Mouse (Mus musculus) forebrain, embryonic 12.5 days (tissue): ENCODE results near the gene Sc5d. TPM values are rescaled to one million over a fixed set of nuclear protein-coding genes. Genes with fewer than 3 reads are reported as not detected.

Experiments
- ATAC-seq: fragments of 200-750 bp; cut with Nextera tagmentation; 2 replicates; pipeline ENCODE4 v1.8.0; 2017; ENCODE audit warnings: moderate TSS enrichment; ENCODE audit not compliant: low FRiP score
- H3K27ac ChIP-seq: fragments of 300-500 bp; sonication (generic); 2 replicates; pipeline ENCODE4 v1.5.1; 2016; ENCODE audit warnings: mild to moderate bottlenecking
- H3K27me3 ChIP-seq: fragments of 300-500 bp; sonication (generic); 2 replicates; pipeline ENCODE4 v1.6.1; 2016; ENCODE audit warnings: mild to moderate bottlenecking
- H3K36me3 ChIP-seq: fragments of 300-500 bp; sonication (generic); replicated peaks from 2 replicates; pipeline ENCODE4 v1.6.1; 2016; ENCODE audit warnings: mild to moderate bottlenecking
- H3K4me1 ChIP-seq: fragments of 300-500 bp; sonication (generic); 2 replicates; pipeline ENCODE4 v1.6.1; 2016
- H3K4me2 ChIP-seq: fragments of 300-500 bp; sonication (generic); 2 replicates; pipeline ENCODE4 v1.6.1; 2016; ENCODE audit warnings: mild to moderate bottlenecking, moderate library complexity
- H3K4me3 ChIP-seq: fragments of 300-500 bp; sonication (generic); replicated peaks from 2 replicates; pipeline ENCODE4 v1.5.1; 2016; ENCODE audit warnings: mild to moderate bottlenecking
- H3K9ac ChIP-seq: fragments of 300-500 bp; sonication (generic); 2 replicates; pipeline ENCODE4 v1.6.1; 2016; ENCODE audit warnings: mild to moderate bottlenecking
- H3K9me3 ChIP-seq: fragments of 300-500 bp; sonication (generic); 2 replicates; pipeline ENCODE4 v1.6.1; 2016
- WGBS: fragments of 180-500 bp; shearing (Covaris S2); methylation state at CpG from one replicate; pipeline ENCODE4 v1.1.7; 2016; 5-methylcytosine and 5-hydroxymethylcytosine counted together
- polyA plus RNA-seq: library from polyadenylated mRNA; unstranded; fragments of >200 nt; fragmentation: Nextera tagmentation; extraction: Ambion mirVana; gene quantifications from 2 replicates; pipeline ENCODE4 v1.2.1, GENCODE M21; 2016

Gene Sc5d
- polyA plus RNA-seq, result 64.8 and 65.9 TPM in 2 replicates

DNA sequence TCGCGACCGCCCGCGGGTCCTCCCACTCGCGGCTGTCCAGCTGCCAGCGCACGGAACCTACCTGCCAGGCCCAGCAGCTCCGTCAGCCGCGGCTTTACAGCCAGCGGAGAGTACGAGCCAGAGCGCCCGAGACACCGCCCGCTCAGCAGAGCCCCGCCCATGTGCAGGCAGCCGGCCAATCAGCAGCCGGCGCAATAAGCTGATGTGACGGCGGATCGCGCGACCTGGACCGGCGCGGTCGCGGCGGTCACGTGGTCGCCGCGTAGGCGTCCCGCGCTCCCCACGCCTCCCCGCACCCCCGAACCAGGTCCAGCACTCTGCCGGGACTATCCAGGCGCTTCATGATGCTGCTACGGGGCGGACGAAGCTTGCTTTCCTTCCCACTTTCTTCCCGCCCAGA, at the start of gene Sc5d:
Gene Sc5d (minus strand): TSS at position 112 of the 400 bp plus-strand sequence.
- Histone ChIP-seq H3K9ac (peak within 1 kb of the TSS; percentile 92), H3K4me1 (peaks cover 30% of the 10 kb centered on the region), H3K36me3 (peaks cover 12% of the 10 kb centered on the region), H3K4me2 (peak within 1 kb of the TSS; percentile 74), H3K27ac (peak within 1 kb of the TSS; percentile 88), H3K27me3 (no peaks in the 10 kb centered on the region), H3K4me3 (peak within 1 kb of the TSS; percentile 84), H3K9me3 (no peaks in the 10 kb centered on the region)
- ATAC-seq, result peak; percentile 100
- WGBS, result under 1% methylated on average over 48 of the region's 49 CpGs

DNA sequence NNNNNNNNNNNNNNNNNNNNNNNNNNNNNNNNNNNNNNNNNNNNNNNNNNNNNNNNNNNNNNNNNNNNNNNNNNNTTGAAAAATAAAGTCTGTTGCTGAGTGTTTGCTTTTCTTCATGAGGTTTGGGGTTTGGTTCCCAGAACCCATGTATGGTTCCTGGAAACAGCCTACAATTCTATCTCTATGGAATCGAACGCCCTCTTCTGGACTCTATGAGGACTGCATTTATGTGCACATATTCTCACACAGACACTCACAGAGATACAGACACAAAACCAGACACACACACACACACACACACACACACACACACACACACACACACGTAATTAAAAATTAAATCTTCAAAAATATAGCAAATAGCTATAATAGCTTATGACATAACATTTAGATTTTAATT, 47.3 kb upstream of the Sc5d start:
- Histone ChIP-seq H3K36me3 (no peaks in the 10 kb centered on the region), H3K9ac (no peak overlapping the region), H3K9me3 (no peaks in the 10 kb centered on the region), H3K4me3 (no peak overlapping the region), H3K4me1 (no peaks in the 10 kb centered on the region), H3K27me3 (no peaks in the 10 kb centered on the region), H3K27ac (no peak overlapping the region), H3K4me2 (no peak overlapping the region)
- no peak for ATAC-seq
- WGBS, result 95% methylated on average over 3 of the region's 3 CpGs

GRCm38 (mm10) chr9:42303894-42304293, 39.8 kb upstream of the Sc5d start:
- no peak for ATAC-seq
- H3K4me1 ChIP-seq, result no peaks in the 10 kb centered on the region
- 90% methylated on average over 4 of the region's 4 CpGs for WGBS
- H3K36me3 ChIP-seq, result no peaks in the 10 kb centered on the region
- H3K4me2 ChIP-seq, result no peak overlapping the region
- no peak overlapping the region for H3K4me3 ChIP-seq
- H3K9ac ChIP-seq, result no peak overlapping the region
- no peaks in the 10 kb centered on the region for H3K9me3 ChIP-seq
- no peak overlapping the region for H3K27ac ChIP-seq
- H3K27me3 ChIP-seq, result no peaks in the 10 kb centered on the region

DNA sequence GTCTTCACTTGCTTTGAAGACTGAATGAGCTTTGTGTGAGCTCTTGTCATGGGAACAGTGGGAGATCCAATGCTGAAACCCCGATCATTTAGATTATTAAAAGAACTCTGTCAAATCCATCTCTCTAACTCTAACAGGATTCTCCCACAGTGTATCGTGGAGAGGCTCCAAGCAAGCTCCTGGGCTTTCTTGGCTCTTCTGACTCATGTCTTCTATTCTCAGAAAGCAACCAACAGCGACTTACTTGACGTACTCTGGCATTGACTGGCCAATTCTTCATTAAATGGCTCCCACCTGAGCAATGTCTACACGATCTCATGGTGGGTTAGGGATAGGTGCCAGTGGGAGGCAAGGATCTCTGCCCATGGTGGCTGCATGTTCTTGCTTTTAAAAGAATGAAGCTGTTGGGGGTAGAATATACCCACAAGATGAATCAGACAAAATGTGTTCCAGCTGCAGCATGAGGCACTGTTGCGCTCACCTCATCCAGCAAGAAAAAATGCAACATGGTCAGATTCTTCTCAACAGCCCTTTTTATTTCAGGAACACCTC, 37.1 kb upstream of the Sc5d start:
- Histone ChIP-seq H3K27me3 (no peaks in the 10 kb centered on the region), H3K36me3 (no peaks in the 10 kb centered on the region), H3K4me2 (no peak overlapping the region), H3K4me3 (no peak overlapping the region), H3K9me3 (no peaks in the 10 kb centered on the region), H3K4me1 (no peaks in the 10 kb centered on the region), H3K27ac (no peak overlapping the region), H3K9ac (no peak overlapping the region)
- WGBS, result 88% methylated on average over 6 of the region's 6 CpGs
- ATAC-seq, result no peak

DNA sequence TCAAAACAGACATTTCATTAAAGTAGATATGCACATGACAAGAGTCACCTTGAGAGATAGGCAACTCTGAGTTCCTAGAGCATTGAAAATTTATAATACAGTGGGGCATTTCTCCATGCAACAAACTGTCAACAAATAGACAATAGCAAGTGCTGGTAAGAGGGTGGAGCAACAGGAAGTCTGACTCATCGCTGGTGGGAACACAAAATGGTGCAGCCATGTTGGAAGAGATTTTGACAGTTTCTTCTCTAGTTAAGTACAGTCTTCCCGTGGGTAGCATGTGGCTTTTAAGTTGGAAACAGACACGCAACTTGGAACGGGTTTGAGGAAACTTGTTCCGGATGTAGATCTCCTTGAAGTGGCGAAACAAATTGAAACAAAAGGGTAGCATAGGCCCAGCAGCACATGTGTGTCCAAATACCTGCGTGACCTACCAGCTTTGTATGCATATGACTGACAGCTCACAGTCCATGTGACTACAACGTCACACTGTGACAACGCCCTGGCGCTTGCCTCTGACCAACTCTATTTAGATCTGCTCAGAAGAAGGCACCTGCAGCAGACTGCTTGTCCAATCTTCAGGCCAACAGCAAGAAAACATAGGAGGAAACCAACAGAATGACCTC, 32.4 kb upstream of the Sc5d start:
- Histone ChIP-seq H3K27ac (no peak overlapping the region), H3K36me3 (no peaks in the 10 kb centered on the region), H3K27me3 (no peaks in the 10 kb centered on the region), H3K4me3 (no peak overlapping the region), H3K9me3 (no peaks in the 10 kb centered on the region), H3K4me1 (peaks cover 3% of the 10 kb centered on the region; the same call in 1 of the 2 replicates), H3K9ac (no peak overlapping the region), H3K4me2 (no peak overlapping the region)
- 91% methylated on average over 10 of the region's 10 CpGs for WGBS
- no peak for ATAC-seq

GRCm38 (mm10) chr9:42294131-42294530, 30.1 kb upstream of the Sc5d start:
- H3K27me3 ChIP-seq, result no peaks in the 10 kb centered on the region
- no peak overlapping the region for H3K9ac ChIP-seq
- 85% methylated on average over 2 of the region's 2 CpGs for WGBS
- peaks cover 3% of the 10 kb centered on the region; the same call in 1 of the 2 replicates for H3K4me1 ChIP-seq
- no peaks in the 10 kb centered on the region for H3K9me3 ChIP-seq
- H3K27ac ChIP-seq, result no peak overlapping the region
- H3K4me3 ChIP-seq, result no peak overlapping the region
- no peak for ATAC-seq
- no peaks in the 10 kb centered on the region for H3K36me3 ChIP-seq
- no peak overlapping the region for H3K4me2 ChIP-seq

- ATAC-seq, result no peak
- no peak overlapping the region for H3K9ac ChIP-seq
- no peak overlapping the region for H3K4me3 ChIP-seq
- no peak overlapping the region for H3K4me2 ChIP-seq
- H3K4me1 ChIP-seq, result peaks cover 3% of the 10 kb centered on the region; the same call in 1 of the 2 replicates
- no peaks in the 10 kb centered on the region for H3K36me3 ChIP-seq
- no peaks in the 10 kb centered on the region for H3K9me3 ChIP-seq
- WGBS, result 81% methylated on average over 3 of the region's 3 CpGs
- no peak overlapping the region for H3K27ac ChIP-seq
- no peaks in the 10 kb centered on the region for H3K27me3 ChIP-seq
Observed at GRCm38 (mm10) chr9:42293596-42293995, 29.5 kb upstream of the Sc5d start.

DNA sequence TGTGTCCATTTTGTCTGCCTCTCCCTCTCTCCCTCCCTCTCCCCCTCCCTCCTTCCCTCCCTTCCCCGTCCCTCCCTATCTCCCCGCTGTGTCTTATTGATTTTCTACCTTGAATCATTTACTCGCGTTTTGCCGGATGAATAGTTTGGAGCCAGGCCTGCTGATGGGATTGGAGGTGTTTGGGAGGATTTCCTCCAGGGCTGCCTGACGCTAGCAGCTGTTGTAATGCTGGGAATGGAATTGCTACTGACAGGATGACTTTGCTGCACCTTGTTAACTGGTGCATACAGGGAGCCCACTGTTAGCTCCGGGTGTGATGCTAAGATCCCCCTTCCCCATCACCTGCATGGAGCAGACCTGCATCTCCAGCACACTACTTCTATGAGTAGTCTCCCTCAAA, 29.0 kb upstream of the Sc5d start:
- no peaks in the 10 kb centered on the region for H3K27me3 ChIP-seq
- WGBS, result 37% methylated on average over 7 of the region's 7 CpGs
- H3K4me1 ChIP-seq, result peaks cover 3% of the 10 kb centered on the region; the same call in 1 of the 2 replicates
- no peak overlapping the region for H3K27ac ChIP-seq
- H3K4me2 ChIP-seq, result no peak overlapping the region
- H3K36me3 ChIP-seq, result no peaks in the 10 kb centered on the region
- ATAC-seq, result no peak
- no peak overlapping the region for H3K9ac ChIP-seq
- no peak overlapping the region for H3K4me3 ChIP-seq
- no peaks in the 10 kb centered on the region for H3K9me3 ChIP-seq

GRCm38 (mm10) chr9:42279676-42280075, 15.6 kb upstream of the Sc5d start:
- 80% methylated on average over 4 of the region's 4 CpGs for WGBS
- Histone ChIP-seq H3K4me2 (no peak overlapping the region), H3K27me3 (peaks cover 4% of the 10 kb centered on the region; the same call in 1 of the 2 replicates), H3K4me3 (no peak overlapping the region), H3K36me3 (no peaks in the 10 kb centered on the region), H3K9ac (no peak overlapping the region), H3K27ac (no peak overlapping the region), H3K4me1 (no peaks in the 10 kb centered on the region), H3K9me3 (no peaks in the 10 kb centered on the region)
- ATAC-seq, result no peak

DNA sequence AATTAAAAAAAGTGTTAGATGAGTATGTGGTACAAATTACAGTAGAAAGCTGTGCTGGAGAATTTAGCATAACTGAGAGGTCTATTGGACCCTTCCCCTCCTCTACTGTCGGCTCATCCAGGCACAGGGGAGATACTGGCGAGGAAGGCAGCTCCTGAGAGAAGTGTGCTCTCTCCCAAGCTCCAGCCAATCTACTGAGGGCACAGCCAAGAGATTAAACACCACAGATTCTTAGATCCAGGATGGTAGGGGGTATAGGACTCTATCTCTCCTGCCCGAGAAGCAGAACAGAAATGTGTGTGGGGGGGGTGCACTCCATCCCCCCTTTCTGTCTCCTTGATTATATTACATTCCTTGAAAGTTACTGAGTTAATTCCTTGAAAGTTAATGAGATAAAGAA, 14.0 kb upstream of the Sc5d start:
- Histone ChIP-seq H3K36me3 (no peaks in the 10 kb centered on the region), H3K9me3 (no peaks in the 10 kb centered on the region), H3K4me2 (no peak overlapping the region), H3K27ac (no peak overlapping the region), H3K27me3 (peaks cover 4% of the 10 kb centered on the region; the same call in 1 of the 2 replicates), H3K9ac (no peak overlapping the region), H3K4me1 (no peaks in the 10 kb centered on the region), H3K4me3 (no peak overlapping the region)
- 68% methylated on average over 3 of the region's 3 CpGs for WGBS
- ATAC-seq, result no peak

GRCm38 (mm10) chr9:42277606-42278005, 13.6 kb upstream of the Sc5d start:
- no peak overlapping the region for H3K9ac ChIP-seq
- no peaks in the 10 kb centered on the region for H3K4me1 ChIP-seq
- no peak for ATAC-seq
- no peak overlapping the region for H3K4me2 ChIP-seq
- no peaks in the 10 kb centered on the region for H3K36me3 ChIP-seq
- H3K27me3 ChIP-seq, result peaks cover 4% of the 10 kb centered on the region; the same call in 1 of the 2 replicates
- H3K4me3 ChIP-seq, result no peak overlapping the region
- 100% methylated on average over 1 of the region's 1 CpGs for WGBS
- no peaks in the 10 kb centered on the region for H3K9me3 ChIP-seq
- H3K27ac ChIP-seq, result no peak overlapping the region

DNA sequence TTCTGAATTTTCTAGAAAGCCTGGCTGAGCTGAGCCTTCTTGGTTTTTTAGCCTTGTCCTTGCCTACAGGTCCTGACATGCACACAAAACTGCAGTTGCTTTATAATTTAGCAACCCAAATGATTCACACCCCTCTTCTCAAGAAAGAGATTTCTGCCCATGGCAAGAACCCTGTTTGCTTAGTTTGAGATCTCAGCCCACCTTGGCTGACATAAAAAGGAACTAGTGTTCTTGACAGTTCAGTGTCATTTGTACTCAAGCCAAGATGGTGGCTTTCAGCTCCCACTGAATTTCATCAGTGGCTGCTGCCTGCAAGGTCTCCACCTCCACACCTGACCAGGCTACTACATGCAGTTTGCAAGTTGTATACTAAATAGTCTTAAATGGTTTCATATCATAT, 13.1 kb upstream of the Sc5d start:
- Histone ChIP-seq H3K9me3 (no peaks in the 10 kb centered on the region), H3K27me3 (peaks cover 4% of the 10 kb centered on the region; the same call in 1 of the 2 replicates), H3K4me1 (no peaks in the 10 kb centered on the region), H3K9ac (no peak overlapping the region), H3K36me3 (no peaks in the 10 kb centered on the region), H3K4me2 (no peak overlapping the region), H3K27ac (no peak overlapping the region), H3K4me3 (no peak overlapping the region)
- ATAC-seq, result no peak

DNA sequence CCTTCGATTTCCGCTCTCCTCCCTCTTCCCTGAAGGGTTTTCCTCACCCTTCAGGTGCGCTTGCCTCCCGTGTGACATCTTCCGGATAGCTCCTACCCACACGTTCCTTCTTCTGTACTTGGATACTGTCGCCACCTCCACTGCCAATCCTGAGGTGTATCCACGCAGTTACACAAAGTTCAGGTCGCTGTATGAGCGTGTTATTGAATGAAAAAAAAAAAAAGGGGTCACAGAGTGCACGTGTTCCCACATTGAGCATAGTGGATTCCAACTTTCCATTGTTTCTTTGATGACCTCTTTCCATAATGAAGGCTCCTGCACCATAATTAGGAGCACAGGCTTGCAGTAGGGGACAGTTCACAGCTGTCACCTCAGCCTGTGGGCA, 11.7 kb upstream of the Sc5d start:
- no peak for ATAC-seq
- H3K9ac ChIP-seq, result no peak overlapping the region
- 66% methylated on average over 11 of the region's 11 CpGs for WGBS
- no peak overlapping the region for H3K27ac ChIP-seq
- H3K4me3 ChIP-seq, result no peak overlapping the region
- peaks cover 4% of the 10 kb centered on the region; the same call in 1 of the 2 replicates for H3K27me3 ChIP-seq
- H3K9me3 ChIP-seq, result no peaks in the 10 kb centered on the region
- H3K4me1 ChIP-seq, result no peaks in the 10 kb centered on the region
- no peak overlapping the region for H3K4me2 ChIP-seq
- no peaks in the 10 kb centered on the region for H3K36me3 ChIP-seq
